Mouse (Mus musculus) forebrain, postnatal 0 days (tissue): ENCODE measurements at regions not wholly inside any gene's neighbourhood (a gene's known extent, or its start where the extent isn't known, plus 50 kb on each side); places are given as distances from the start of the nearest gene placed in this dataset.
A peak's percentile ranks its signal among the peaks of the same experiment; 100 is the strongest.

ENCODE experiments used
- ATAC-seq: fragments of 200-750 bp; cut with Nextera tagmentation; 2 replicates; pipeline ENCODE4 v1.8.0; 2017; ENCODE audit warnings: mild to moderate bottlenecking, moderate library complexity
- DNase-seq: peaks from one replicate; pipeline ENCODE4 v3.0.0-alpha.2; 2015
- H3K27ac ChIP-seq: fragments of 300-500 bp; sonication (generic); 2 replicates; pipeline ENCODE4 v1.5.1; 2014; ENCODE audit warnings: low read depth, mild to moderate bottlenecking, antibody characterized with exemption, low read length, moderate library complexity, mixed read lengths
- H3K27me3 ChIP-seq: fragments of 300-500 bp; sonication (generic); 2 replicates; pipeline ENCODE4 v1.6.1; 2014; ENCODE audit warnings: mild to moderate bottlenecking, low read length, mixed read lengths; ENCODE audit not compliant: insufficient read depth
- H3K36me3 ChIP-seq: fragments of 300-500 bp; sonication (generic); 2 replicates; pipeline ENCODE4 v1.6.1; 2014; ENCODE audit warnings: mild to moderate bottlenecking, moderate library complexity; ENCODE audit not compliant: insufficient read depth
- H3K4me1 ChIP-seq: fragments of 300-500 bp; sonication (generic); 2 replicates; pipeline ENCODE4 v1.6.1; 2014; ENCODE audit warnings: antibody characterized with exemption; ENCODE audit not compliant: insufficient read depth
- H3K4me2 ChIP-seq: fragments of 300-500 bp; sonication (generic); 2 replicates; pipeline ENCODE4 v1.6.1; 2014; ENCODE audit warnings: low read depth, mild to moderate bottlenecking, moderate library complexity
- H3K4me3 ChIP-seq: fragments of 300-500 bp; sonication (generic); 2 replicates; pipeline ENCODE4 v1.5.1; 2014; ENCODE audit warnings: low read depth, low read length, mixed read lengths
- H3K9ac ChIP-seq: fragments of 300-500 bp; sonication (generic); 2 replicates; pipeline ENCODE4 v1.6.1; 2014; ENCODE audit warnings: mild to moderate bottlenecking
- H3K9me3 ChIP-seq: fragments of 300-500 bp; sonication (generic); 2 replicates; pipeline ENCODE4 v1.6.1; 2016; ENCODE audit warnings: low read length
- CTCF ChIP-seq: sonication (generic); IDR thresholded peaks from 2 replicates; pipeline ENCODE4 v1.5.1; 2016; ENCODE audit warnings: antibody characterized with exemption, control low read depth, low read depth
- WGBS: fragments of 180-500 bp; shearing (Covaris S2); extraction: QIAGEN DNeasy Blood & Tissue Kit; methylation state at CpG from one replicate; pipeline ENCODE4 v1.1.7; 2014; 5-methylcytosine and 5-hydroxymethylcytosine counted together

GRCm38 (mm10) chr2:142560896-142561500, 340.3 kb downstream of the Kif16b start:
- H3K27ac ChIP-seq, result no peak overlapping the region
- TF ChIP-seq CTCF, result no peak
- H3K36me3 ChIP-seq, result no peaks in the 10 kb centered on the region
- H3K4me2 ChIP-seq, result no peak overlapping the region
- DNase-seq (peak; percentile 62), ATAC-seq (peak; percentile 93)
- no peak overlapping the region for H3K9ac ChIP-seq
- H3K27me3 ChIP-seq, result no peaks in the 10 kb centered on the region
- H3K4me1 ChIP-seq, result peaks cover 4% of the 10 kb centered on the region; the same call in 1 of the 2 replicates
- no peak overlapping the region for H3K4me3 ChIP-seq
- H3K9me3 ChIP-seq, result no peaks in the 10 kb centered on the region
- WGBS, result 15% methylated on average over 4 of the region's 4 CpGs

GRCm38 (mm10) chr2:142560400-142560799, 340.9 kb downstream of the Kif16b start:
- no peak overlapping the region for H3K4me2 ChIP-seq
- H3K9me3 ChIP-seq, result no peaks in the 10 kb centered on the region
- H3K9ac ChIP-seq, result no peak overlapping the region
- H3K36me3 ChIP-seq, result no peaks in the 10 kb centered on the region
- TF ChIP-seq CTCF, result no peak
- ATAC-seq, result peak; percentile 8; the same call in 1 of the 2 replicates
- H3K4me3 ChIP-seq, result no peak overlapping the region
- no peaks in the 10 kb centered on the region for H3K27me3 ChIP-seq
- DNase-seq, result no peak
- 31% methylated on average over 3 of the region's 3 CpGs for WGBS
- no peak overlapping the region for H3K27ac ChIP-seq
- H3K4me1 ChIP-seq, result peaks cover 4% of the 10 kb centered on the region; the same call in 1 of the 2 replicates

GRCm38 (mm10) chr2:142559946-142560345, 341.4 kb downstream of the Kif16b start:
- no peak overlapping the region for H3K27ac ChIP-seq
- H3K9me3 ChIP-seq, result no peaks in the 10 kb centered on the region
- TF ChIP-seq CTCF, result no peak
- H3K4me3 ChIP-seq, result no peak overlapping the region
- H3K4me1 ChIP-seq, result peaks cover 4% of the 10 kb centered on the region; the same call in 1 of the 2 replicates
- H3K36me3 ChIP-seq, result no peaks in the 10 kb centered on the region
- no peak overlapping the region for H3K4me2 ChIP-seq
- H3K9ac ChIP-seq, result no peak overlapping the region
- DNase-seq (peak; percentile 52), ATAC-seq (peak; percentile 34; the same call in 1 of the 2 replicates)
- no peaks in the 10 kb centered on the region for H3K27me3 ChIP-seq

- TF ChIP-seq CTCF, result peak; percentile 45
- no peaks in the 10 kb centered on the region for H3K27me3 ChIP-seq
- H3K4me3 ChIP-seq, result no peak overlapping the region
- no peaks in the 10 kb centered on the region for H3K4me1 ChIP-seq
- ATAC-seq, result peak; percentile 95
- peak; percentile 74 for DNase-seq
- no peaks in the 10 kb centered on the region for H3K36me3 ChIP-seq
- H3K9me3 ChIP-seq, result no peaks in the 10 kb centered on the region
- WGBS, result 38% methylated on average over 2 of the region's 2 CpGs
- H3K27ac ChIP-seq, result no peak overlapping the region
- H3K4me2 ChIP-seq, result no peak overlapping the region
- no peak overlapping the region for H3K9ac ChIP-seq
Measured at GRCm38 (mm10) chr2:142554851-142555250, 346.5 kb downstream of the Kif16b start.

- H3K27ac ChIP-seq, result no peak overlapping the region
- no peak for ATAC-seq
- 61% methylated on average over 3 of the region's 3 CpGs for WGBS
Measured at GRCm38 (mm10) chr2:142551690-142552089, 349.6 kb downstream of the Kif16b start.

GRCm38 (mm10) chr2:142548766-142549165, 352.6 kb downstream of the Kif16b start:
- 0 out of 2 replicates have a peak overlapping the region, but pooled peaks have one; percentile 9 for H3K27ac ChIP-seq
- ATAC-seq (peak; percentile 42; the same call in 1 of the 2 replicates), DNase-seq (peak; percentile 48)
- no peak for TF ChIP-seq CTCF
- no peak overlapping the region for H3K9ac ChIP-seq
- no peaks in the 10 kb centered on the region for H3K4me1 ChIP-seq
- WGBS, result 69% methylated on average over 4 of the region's 4 CpGs
- H3K9me3 ChIP-seq, result no peaks in the 10 kb centered on the region
- no peaks in the 10 kb centered on the region for H3K36me3 ChIP-seq
- H3K4me2 ChIP-seq, result no peak overlapping the region
- no peaks in the 10 kb centered on the region for H3K27me3 ChIP-seq
- no peak overlapping the region for H3K4me3 ChIP-seq

More at GRCm38 (mm10) chr2:142551690-142552089, 349.6 kb downstream of the Kif16b start:
- TF ChIP-seq CTCF, result no peak
- no peak for DNase-seq
- no peaks in the 10 kb centered on the region for H3K4me1 ChIP-seq
- H3K4me2 ChIP-seq, result no peak overlapping the region
- no peak overlapping the region for H3K9ac ChIP-seq
- no peak overlapping the region for H3K4me3 ChIP-seq
- H3K36me3 ChIP-seq, result no peaks in the 10 kb centered on the region
- no peaks in the 10 kb centered on the region for H3K27me3 ChIP-seq
- no peaks in the 10 kb centered on the region for H3K9me3 ChIP-seq

GRCm38 (mm10) chr2:142544937-142545336, 356.4 kb downstream of the Kif16b start:
- peak; percentile 88 for ATAC-seq
- peak; percentile 66 for DNase-seq
- no peak overlapping the region for H3K4me3 ChIP-seq
- no peak for TF ChIP-seq CTCF
- H3K36me3 ChIP-seq, result no peaks in the 10 kb centered on the region
- H3K9me3 ChIP-seq, result no peaks in the 10 kb centered on the region
- H3K4me1 ChIP-seq, result no peaks in the 10 kb centered on the region
- no peak overlapping the region for H3K27ac ChIP-seq
- no peaks in the 10 kb centered on the region for H3K27me3 ChIP-seq
- H3K4me2 ChIP-seq, result no peak overlapping the region
- 50% methylated on average over 6 of the region's 6 CpGs for WGBS
- no peak overlapping the region for H3K9ac ChIP-seq
